Mouse (Mus musculus): ENCODE results near the gene Psap. TPM values are rescaled to one million over a fixed set of nuclear protein-coding genes. Genes with fewer than 3 reads are reported as not detected.

Psap gene
- total RNA-seq, 2 experiments from 2014 or later = 1,375 to 1,496 TPM

DNA sequence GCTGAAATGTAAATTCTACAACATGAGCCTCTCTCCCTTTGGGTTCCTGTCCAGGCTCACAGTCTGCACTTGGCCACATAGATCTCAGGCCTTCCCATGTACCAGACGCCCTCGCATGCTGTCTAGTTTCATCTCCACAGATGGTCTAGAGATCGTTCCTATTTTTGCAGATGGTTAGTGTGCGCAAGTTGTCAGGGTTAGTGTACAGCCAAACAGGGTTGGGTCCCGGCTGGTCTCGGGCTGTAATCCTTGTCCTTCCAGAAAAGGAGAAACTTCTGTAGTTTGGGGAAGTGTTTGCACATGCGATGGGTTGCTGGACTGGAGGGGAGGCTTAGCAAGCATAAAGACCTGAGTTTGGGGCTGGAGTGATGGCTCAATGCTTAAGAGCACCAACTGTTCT is 9.1 kb downstream of the Psap start:
- no peak for DNase-seq (ENCODE audit: extremely low spot score in 1 of 2, low spot score in 1 of 2)

DNA sequence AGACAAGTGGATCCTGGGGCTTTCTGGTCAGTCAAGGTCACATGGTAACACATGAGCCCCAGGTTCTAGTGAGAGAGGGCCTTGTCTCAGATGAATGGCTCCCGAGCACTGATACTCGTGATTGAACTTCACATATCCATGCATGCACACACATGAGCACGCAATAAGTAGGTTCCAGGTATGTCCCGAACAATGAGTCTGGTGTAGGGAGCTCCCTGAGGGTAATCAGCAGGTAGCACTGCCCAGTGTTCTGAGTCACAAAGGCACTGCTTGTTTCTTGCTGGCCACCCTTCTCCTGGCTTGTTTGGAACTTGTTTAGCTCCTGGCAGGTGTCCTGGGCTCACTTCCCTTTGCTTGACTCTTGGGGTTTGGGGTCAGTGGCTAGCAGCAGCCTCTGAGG is 9.7 kb downstream of the Psap start:
- no peak for DNase-seq (ENCODE audit: extremely low spot score in 1 of 2, low spot score in 1 of 2)

GRCm38 (mm10) chr10:60287726-60288125 is 10.3 kb downstream of the Psap start:
- no peak for DNase-seq (ENCODE audit: extremely low spot score in 1 of 2, low spot score in 1 of 2)

- no peak for DNase-seq (ENCODE audit: extremely low spot score in 1 of 2, low spot score in 1 of 2)
Observed at GRCm38 (mm10) chr10:60289216-60289615, 11.8 kb downstream of the Psap start.

GRCm38 (mm10) chr10:60290026-60290738 is 12.8 kb downstream of the Psap start:
- DNase-seq (ENCODE audit: extremely low spot score in 1 of 2, low spot score in 1 of 2) = no peak

- DNase-seq (ENCODE audit: extremely low spot score in 1 of 2, low spot score in 1 of 2) = no peak
Observed at GRCm38 (mm10) chr10:60290739-60291110, 13.3 kb downstream of the Psap start.

GRCm38 (mm10) chr10:60292209-60292608 is 14.8 kb downstream of the Psap start:
- DNase-seq (ENCODE audit: extremely low spot score in 1 of 2, low spot score in 1 of 2) = no peak

GRCm38 (mm10) chr10:60294621-60295020 is 17.2 kb downstream of the Psap start:
- DNase-seq (ENCODE audit: extremely low spot score in 1 of 2, low spot score in 1 of 2) = no peak

DNA sequence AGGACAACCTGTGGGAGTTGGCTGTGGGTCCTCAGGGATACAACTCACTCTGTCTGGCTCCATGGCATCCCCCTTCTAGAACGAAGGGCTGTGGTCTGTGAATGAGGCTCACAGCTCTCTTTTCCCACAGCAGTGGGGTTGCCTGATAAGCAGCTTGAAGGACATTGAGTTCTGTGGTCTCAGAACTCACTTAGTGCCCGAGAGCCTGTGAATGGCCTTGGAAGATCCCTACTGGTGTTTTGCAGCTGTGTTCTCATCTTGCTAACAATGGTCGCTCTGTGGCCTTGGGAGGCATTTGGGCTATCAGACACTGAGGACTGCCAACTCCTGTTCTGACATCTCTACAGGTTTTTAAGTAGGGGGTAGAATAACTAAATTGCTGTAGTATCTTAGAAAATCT is 17.9 kb downstream of the Psap start:
- DNase-seq (ENCODE audit: extremely low spot score in 1 of 2, low spot score in 1 of 2) = no peak

DNA sequence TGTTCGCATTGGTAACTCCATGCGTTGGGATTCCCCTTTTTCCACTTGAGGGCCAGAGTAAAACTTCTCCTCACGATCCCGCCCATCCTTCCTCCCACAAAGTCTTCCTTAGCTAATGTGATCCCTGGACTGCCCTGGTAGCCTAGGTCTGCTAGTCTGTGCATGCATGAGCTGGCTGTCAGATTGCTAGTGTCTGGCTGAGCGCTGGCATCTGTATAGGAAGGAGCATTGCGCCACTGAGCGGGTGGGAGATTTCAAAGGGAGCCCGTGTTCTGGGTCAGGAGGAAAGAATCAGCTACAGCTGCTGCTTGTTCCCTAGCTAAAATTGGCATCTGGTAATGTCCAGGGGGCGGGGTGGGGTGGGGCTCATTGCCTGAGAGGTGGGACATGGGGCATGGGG is 18.6 kb downstream of the Psap start:
- DNase-seq (ENCODE audit: extremely low spot score in 1 of 2, low spot score in 1 of 2) = no peak

GRCm38 (mm10) chr10:60299636-60300035 is 22.2 kb downstream of the Psap start:
- no peak for DNase-seq (ENCODE audit: extremely low spot score in 1 of 2, low spot score in 1 of 2)

DNA sequence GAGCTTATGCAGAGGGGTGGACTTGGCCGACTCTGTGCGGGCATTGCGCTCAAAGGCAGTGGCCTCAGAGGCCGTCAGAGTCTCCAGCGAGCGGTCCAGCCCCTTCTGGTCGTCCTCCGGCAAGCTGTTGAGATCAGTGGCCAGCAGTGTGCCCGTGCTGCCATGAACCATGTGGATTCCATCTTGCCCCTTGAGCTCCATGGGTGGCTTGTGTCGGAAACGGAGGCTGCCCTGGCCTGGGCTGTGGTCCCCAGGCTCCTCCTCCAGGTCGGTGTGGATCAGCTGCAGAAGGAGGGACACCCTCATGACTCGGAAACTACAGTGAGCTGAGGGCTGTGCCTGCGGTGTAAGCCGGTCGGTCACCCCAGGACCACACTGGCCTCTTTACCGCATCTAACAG is 26.0 kb downstream of the Psap start:
- no peak for DNase-seq (ENCODE audit: extremely low spot score in 1 of 2, low spot score in 1 of 2)

DNA sequence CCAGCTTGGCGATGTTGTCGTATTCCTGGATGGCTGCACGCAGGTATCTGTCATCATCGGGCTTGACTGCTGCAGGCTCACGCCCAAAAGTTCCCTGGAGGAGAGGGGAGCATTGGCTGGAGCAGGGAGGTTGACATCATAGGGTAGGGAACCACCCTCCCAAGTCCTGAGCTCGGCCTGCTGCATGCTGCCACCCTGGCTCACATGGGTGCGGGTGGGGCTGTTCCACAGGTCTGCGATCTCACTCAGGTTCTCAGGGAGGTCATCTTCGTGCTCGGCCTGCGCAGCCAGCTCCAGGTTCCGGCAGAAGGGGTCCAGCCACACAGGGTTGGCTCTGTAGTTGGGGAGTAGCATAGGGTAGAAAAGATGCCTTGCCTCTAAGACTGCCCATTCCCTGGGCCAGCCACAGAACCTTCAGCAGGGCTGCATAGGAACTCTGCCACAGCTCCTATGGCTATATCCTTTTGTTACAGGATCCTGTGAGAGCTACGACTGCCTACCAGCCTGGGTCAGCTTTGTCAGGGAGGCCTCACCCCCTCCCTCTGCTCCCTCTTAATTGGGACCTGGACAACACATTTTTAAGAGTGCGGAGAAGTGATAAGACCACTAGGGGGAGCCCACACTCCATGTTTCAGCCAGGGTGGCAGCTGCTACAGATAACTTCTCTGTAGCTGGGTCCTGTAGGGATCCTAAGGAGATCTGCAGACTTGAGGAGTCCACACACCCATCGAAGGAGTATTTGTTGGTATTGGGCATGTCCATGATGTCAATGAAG is 27.6 kb downstream of the Psap start:
- peak; percentile 64 to 71 for DNase-seq (ENCODE audit: extremely low spot score in 1 of 2, low spot score in 1 of 2)

DNA sequence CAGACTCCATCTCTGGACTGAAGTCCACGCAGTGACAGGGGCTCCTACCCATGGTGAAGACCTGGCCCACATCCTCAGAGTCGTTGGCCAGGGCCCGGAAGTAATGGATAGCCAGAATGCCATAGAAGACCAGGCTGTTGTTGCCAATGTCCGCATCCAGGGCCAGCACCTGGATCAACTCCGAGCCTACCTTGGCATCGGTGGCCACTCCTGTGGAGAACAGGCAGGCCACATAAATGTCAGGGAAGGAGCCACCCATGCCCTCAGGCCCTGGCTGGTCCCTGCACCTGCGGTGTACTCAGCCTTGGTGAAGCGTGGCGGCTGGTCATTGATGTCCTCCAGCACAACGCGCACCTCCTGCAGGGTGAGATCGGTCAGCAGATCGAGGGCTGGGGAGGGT is 33.2 kb downstream of the Psap start:
- DNase-seq (ENCODE audit: extremely low spot score in 1 of 2, low spot score in 1 of 2) = no peak

- DNase-seq (ENCODE audit: extremely low spot score in 1 of 2, low spot score in 1 of 2) = no peak
Observed at GRCm38 (mm10) chr10:60313606-60314005, 36.2 kb downstream of the Psap start.

DNA sequence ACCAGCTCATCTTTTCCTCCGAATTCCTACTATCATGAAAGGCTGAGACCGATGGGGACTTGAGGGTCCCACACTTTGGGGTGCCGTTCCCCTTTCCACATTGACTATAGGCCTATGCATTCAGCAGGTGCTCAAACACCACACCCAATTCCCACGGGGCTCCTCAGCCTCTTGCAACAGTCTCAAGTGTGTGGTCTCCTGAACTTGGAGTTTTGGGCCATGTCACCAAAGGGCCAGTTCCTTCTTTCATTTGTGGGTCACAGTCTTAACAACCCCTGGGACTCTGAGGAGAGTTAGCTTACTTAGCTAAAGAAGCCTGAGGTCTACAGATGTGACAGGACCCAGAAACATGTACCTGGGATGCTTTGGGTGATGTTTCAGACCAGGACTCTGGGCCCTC is 38.7 kb downstream of the Psap start:
- no peak for DNase-seq (ENCODE audit: extremely low spot score in 1 of 2, low spot score in 1 of 2)

DNA sequence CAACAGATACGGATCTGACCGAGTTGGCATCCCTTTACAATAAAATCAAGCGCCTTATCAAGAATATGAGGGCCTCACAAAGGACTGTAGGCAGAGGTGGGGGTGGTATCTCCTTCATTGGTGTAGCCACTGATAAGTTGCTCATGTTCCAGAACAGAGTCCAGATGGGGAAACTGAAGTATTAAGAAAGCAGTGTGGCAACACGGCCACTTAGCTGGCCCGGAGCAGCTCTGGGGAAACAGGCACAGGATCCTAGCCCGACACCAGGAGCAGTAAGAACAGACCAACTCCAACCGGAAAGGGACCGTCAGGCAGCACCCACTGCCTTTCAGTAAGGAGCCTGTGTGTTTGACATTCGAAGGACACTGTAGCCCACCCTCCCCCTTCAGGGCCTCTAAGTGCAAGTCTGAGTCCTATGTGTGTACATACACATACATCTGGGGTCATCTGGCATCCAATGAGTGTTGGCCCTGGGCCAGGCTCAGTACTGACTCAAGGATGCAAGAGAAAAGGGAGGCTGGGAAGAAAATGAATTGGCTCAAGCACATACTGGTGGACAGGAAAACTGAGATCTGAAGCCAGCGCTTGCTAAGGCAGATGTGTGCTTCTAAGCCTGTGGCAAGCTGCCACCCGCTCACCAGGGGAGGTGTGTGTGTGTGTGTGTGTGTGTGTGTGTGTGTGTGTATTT is 51.7 kb downstream of the Psap start:
- no peak for DNase-seq (ENCODE audit: extremely low spot score in 1 of 2, low spot score in 1 of 2)

GRCm38 (mm10) chr10:60334583-60334982 is 57.2 kb downstream of the Psap start:
- DNase-seq (ENCODE audit: extremely low spot score in 1 of 2, low spot score in 1 of 2) = no peak

DNA sequence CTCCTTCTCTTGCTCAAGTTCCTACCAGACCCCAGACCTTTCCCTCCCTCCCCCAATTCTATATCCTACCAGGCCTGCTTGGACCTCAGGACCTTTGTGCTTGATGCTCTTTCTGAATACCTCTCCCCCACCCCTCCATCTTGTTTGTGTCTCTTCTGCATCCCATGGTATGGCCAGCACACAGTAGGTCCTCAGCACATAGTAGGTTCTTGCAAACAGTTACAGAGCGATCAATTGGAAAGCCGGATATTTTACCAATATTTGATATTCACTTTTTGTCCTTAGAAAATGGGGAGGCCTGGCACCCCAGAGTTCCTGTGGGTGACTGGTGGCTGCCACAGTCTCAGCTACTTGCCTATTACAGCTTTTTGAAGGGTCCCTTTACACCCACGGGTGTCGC is 57.6 kb downstream of the Psap start:
- DNase-seq (ENCODE audit: extremely low spot score in 1 of 2, low spot score in 1 of 2) = no peak

DNA sequence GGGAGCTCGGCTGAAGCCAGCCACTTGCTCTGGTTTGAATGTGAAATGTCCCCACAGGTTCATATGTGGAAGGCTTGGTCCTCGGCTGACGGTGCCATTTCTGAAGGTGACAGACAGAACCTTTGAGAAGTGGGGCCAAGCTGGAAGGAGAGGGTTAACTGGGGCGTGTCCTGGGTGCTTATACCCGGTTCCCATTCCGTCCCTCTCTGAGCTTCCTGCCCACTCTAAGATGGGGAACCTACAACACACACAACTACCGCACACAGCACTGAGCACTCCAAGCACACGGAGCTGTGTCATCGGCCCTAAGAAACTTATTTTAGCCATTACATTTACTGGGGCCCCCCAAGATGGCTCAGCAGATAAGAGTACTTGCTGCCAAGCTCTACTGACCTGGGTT is 64.1 kb downstream of the Psap start:
- DNase-seq (ENCODE audit: extremely low spot score in 1 of 2, low spot score in 1 of 2) = no peak

- DNase-seq (ENCODE audit: extremely low spot score in 1 of 2, low spot score in 1 of 2) = no peak
Observed at GRCm38 (mm10) chr10:60344111-60344510, 66.7 kb downstream of the Psap start.

- no peak for DNase-seq (ENCODE audit: extremely low spot score in 1 of 2, low spot score in 1 of 2)
Observed at GRCm38 (mm10) chr10:60346056-60346455, 68.6 kb downstream of the Psap start.
